ENCODE assay signal across 9 mouse cellular contexts in the genomic region with DNA sequence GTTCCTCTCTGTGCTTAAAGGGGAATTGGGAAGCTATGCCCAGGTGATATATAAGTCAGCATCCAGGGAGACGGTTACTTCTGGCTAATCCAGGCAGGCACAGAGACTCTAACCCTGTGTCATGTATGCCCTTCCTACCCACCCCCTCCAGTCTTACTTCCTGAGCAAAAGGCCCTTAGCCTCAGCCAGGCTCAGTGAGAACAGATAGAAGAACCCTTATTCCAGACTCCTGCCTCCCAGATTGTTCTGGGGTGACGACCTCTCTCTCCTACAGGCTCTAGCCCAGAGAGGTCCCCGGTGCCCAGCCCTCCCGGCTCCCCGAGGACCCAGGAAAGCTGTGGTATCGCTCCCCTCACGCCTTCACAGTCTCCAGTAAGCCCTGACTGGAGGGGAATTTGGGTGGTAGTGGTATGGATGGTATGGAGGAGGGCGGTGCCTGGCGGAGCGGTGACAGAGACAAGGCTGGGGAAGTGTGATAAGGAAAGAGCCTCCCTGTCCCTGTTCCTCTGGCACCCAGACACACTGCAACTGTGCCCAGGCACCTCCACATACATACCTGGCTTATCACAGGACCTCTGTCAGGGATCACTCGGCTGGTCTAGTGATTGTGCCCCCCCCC. TPM values are rescaled to one million over a fixed set of nuclear protein-coding genes. Genes with fewer than 3 reads are reported as not detected.
DNase-seq lines count a peak whose midpoint lies in the region; ATAC-seq and TF ChIP-seq lines count a peak whose summit lies in the region.
"Had no signal": no experiment of that assay in that cellular context is flagged by ENCODE, and none has a peak within 500 bp of the region (broad histone marks: within the 10 kb centered on the region; RNA-seq: fewer than 3 reads in every experiment).

No protein-coding gene starts in this region.

- no peaks in the 10 kb centered on the region for H3K9me3 ChIP-seq in MEL (replicated peaks; ENCODE audit: insufficient read depth, low read length)
- H3K9me3 ChIP-seq in heart, embryonic 14.5 days (ENCODE audit: control insufficient read depth, low read length), result no peaks in the 10 kb centered on the region
- no peaks in the 10 kb centered on the region for H3K9me3 ChIP-seq in liver, embryonic 15.5 days (replicated peaks)
- no peaks in the 10 kb centered on the region for H3K9me3 ChIP-seq in hindbrain, embryonic 13.5 days

- ATAC-seq in heart, embryonic 14.5 days (ENCODE audit: insufficient number of reproducible peaks, insufficient read depth, low FRiP score, low read depth), result peak; percentile 72
- ATAC-seq in liver, embryonic 15.5 days (ENCODE audit: insufficient read depth), result peak; percentile 100
- no peak for ATAC-seq in hindbrain, embryonic 13.5 days (ENCODE audit: low FRiP score)

- peaks cover 0 to 7% of the 10 kb centered on the region in 2 experiments; a peak in 2 of 4 replicates for H3K36me3 ChIP-seq in MEL (ENCODE audit: control insufficient read depth in 1 of 2, insufficient read depth in 2 of 2, low read length in 2 of 2)
- peaks cover 13% of the 10 kb centered on the region for H3K36me3 ChIP-seq in heart, embryonic 14.5 days (ENCODE audit: control insufficient read depth, insufficient read depth, low read length)
- H3K36me3 ChIP-seq in liver, embryonic 15.5 days (replicated peaks), result no peaks in the 10 kb centered on the region
- H3K36me3 ChIP-seq in hindbrain, embryonic 13.5 days, result no peaks in the 10 kb centered on the region

- H3K27ac ChIP-seq in MEL (ENCODE audit: control insufficient read depth, low read depth, low read length), result peak overlapping the region; percentile 10; the same call in 1 of the 2 replicates
- H3K27ac ChIP-seq in heart, embryonic 14.5 days (replicated peaks in 1 of 2; ENCODE audit: control insufficient read depth in 1 of 2, insufficient read depth in 1 of 2, low read depth in 2 of 2, low read length in 2 of 2), result peak overlapping the region; percentile 45 to 59
- H3K27ac ChIP-seq in liver, embryonic 15.5 days (replicated peaks), result peak overlapping the region; percentile 98
- no peak overlapping the region for H3K27ac ChIP-seq in hindbrain, embryonic 13.5 days

- TF ChIP-seq RAD21 in MEL (IDR thresholded peaks at IDR 0.05; ENCODE audit: low read depth, low read length), result no peak

- peaks cover 10 to 17% of the 10 kb centered on the region in 2 experiments for H3K4me1 ChIP-seq in MEL (ENCODE audit: control insufficient read depth in 1 of 2, insufficient read depth in 2 of 2, low read length in 2 of 2)
- peaks cover 34 to 38% of the 10 kb centered on the region in 2 experiments for H3K4me1 ChIP-seq in heart, embryonic 14.5 days (ENCODE audit: control insufficient read depth in 2 of 2, insufficient read depth in 2 of 2, low read length in 2 of 2)
- H3K4me1 ChIP-seq in liver, embryonic 15.5 days (replicated peaks), result peaks cover 78% of the 10 kb centered on the region
- H3K4me1 ChIP-seq in hindbrain, embryonic 13.5 days (replicated peaks), result no peaks in the 10 kb centered on the region

- TF ChIP-seq EP300 in MEL (IDR thresholded peaks at IDR 0.05; ENCODE audit: low read depth in 1 of 2, low read length in 2 of 2), result peak; percentile 83 to 84

- H3K79me2 ChIP-seq in MEL (ENCODE audit: control insufficient read depth, insufficient read depth, low read length, poor library complexity), result no peaks in the 10 kb centered on the region

- peak overlapping the region; percentile 40 for H3K4me2 ChIP-seq in heart, embryonic 14.5 days (ENCODE audit: low read length)
- H3K4me2 ChIP-seq in liver, embryonic 15.5 days, result peak overlapping the region; percentile 72
- H3K4me2 ChIP-seq in hindbrain, embryonic 13.5 days, result no peak overlapping the region

- no peak for TF ChIP-seq POLR2A in MEL (IDR thresholded peaks at IDR 0.05; ENCODE audit: control insufficient read depth in 1 of 2, insufficient read depth in 1 of 2, low read depth in 1 of 2, low read length in 2 of 2, poor library complexity in 1 of 2)

- WGBS in heart, embryonic 14.5 days, result 7% methylated on average over 11 of the region's 11 CpGs
- 11% methylated on average over 11 of the region's 11 CpGs for WGBS in liver, embryonic 15.5 days (ENCODE audit: insufficient replicate concordance)
- 86% methylated on average over 11 of the region's 11 CpGs for WGBS in hindbrain, embryonic 13.5 days

- no peak overlapping the region for H3K4me3 ChIP-seq in MEL (ENCODE audit: control insufficient read depth in 1 of 2, insufficient read depth in 1 of 2, low read depth in 2 of 2, low read length in 2 of 2)
- no peak overlapping the region for H3K4me3 ChIP-seq in heart, embryonic 14.5 days (ENCODE audit: control insufficient read depth in 1 of 2, insufficient read depth in 1 of 2, low read depth in 1 of 2, low read length in 2 of 2)
- H3K4me3 ChIP-seq in liver, embryonic 15.5 days (replicated peaks), result peak overlapping the region; percentile 14
- H3K4me3 ChIP-seq in hindbrain, embryonic 13.5 days, result no peak overlapping the region

- no peaks in the 10 kb centered on the region for H3K27me3 ChIP-seq in MEL (ENCODE audit: control insufficient read depth in 1 of 2, insufficient read depth in 2 of 2, low read length in 2 of 2)
- no peaks in the 10 kb centered on the region for H3K27me3 ChIP-seq in heart, embryonic 14.5 days (ENCODE audit: control insufficient read depth, insufficient read depth, low read length)
- H3K27me3 ChIP-seq in liver, embryonic 15.5 days, result no peaks in the 10 kb centered on the region
- no peaks in the 10 kb centered on the region for H3K27me3 ChIP-seq in hindbrain, embryonic 13.5 days

- TF ChIP-seq CTCF in MEL (IDR thresholded peaks at IDR 0.05 in 2 of 3, conservative IDR thresholded peaks at IDR 0.05 in 1 of 3; ENCODE audit: control insufficient read depth in 1 of 3, insufficient read depth in 1 of 3, low read depth in 2 of 3, low read length in 3 of 3, poor library complexity in 1 of 3, severe bottlenecking in 1 of 3), result no peak

- peak; percentile 3 for DNase-seq in gastrocnemius, postnatal 10 days
- DNase-seq in gastrocnemius, postnatal 4 days (ENCODE audit: low spot score in 2 of 2), result no peak
- DNase-seq in MEL (ENCODE audit: low read depth, low spot score), result peak; percentile 80
- DNase-seq in thymus, postnatal 0 days (ENCODE audit: low spot score), result no peak
- no peak for DNase-seq in ovary, adult 18-20 months (ENCODE audit: low spot score)

- H3K9ac ChIP-seq in MEL (ENCODE audit: control insufficient read depth, low read depth, low read length, poor library complexity, severe bottlenecking), result peak overlapping the region; percentile 15; the same call in 1 of the 2 replicates
- peak overlapping the region; percentile 1 for H3K9ac ChIP-seq in heart, embryonic 14.5 days (ENCODE audit: low read length)
- peak overlapping the region; percentile 67 for H3K9ac ChIP-seq in liver, embryonic 15.5 days
- H3K9ac ChIP-seq in hindbrain, embryonic 13.5 days, result no peak overlapping the region

RNA-seq across cellular contexts. Expression of gene Gm11037, which starts 2.3 kb away (rescaled TPM):
- not detected for total RNA-seq in gastrocnemius, postnatal 10 days (2021)
- total RNA-seq in gastrocnemius, postnatal 4 days (2021), result not detected
- total RNA-seq in MEL (2012; rRNA removed), result not detected in 2 replicates
- polyA plus RNA-seq in MEL (2012; ENCODE audit: insufficient read depth in 1 of 2, insufficient read length in 2 of 2, low read depth in 1 of 2, low replicate concordance in 2 of 2, missing spikeins in 1 of 2), result not detected
- polyA plus RNA-seq in heart, embryonic 14.5 days (2014; fragmentation: Nextera tagmentation; extraction: Ambion mirVana), result not detected in 2 replicates
- polyA plus RNA-seq in liver, embryonic 15.5 days (2015; fragmentation: Nextera tagmentation; extraction: Ambion mirVana), result not detected in 2 replicates
- not detected in 2 replicates for polyA plus RNA-seq in thymus, postnatal 0 days (2015; fragmentation: Nextera tagmentation; extraction: Ambion mirVana)
- polyA plus RNA-seq in hindbrain, embryonic 13.5 days (2015; fragmentation: Nextera tagmentation; extraction: Ambion mirVana), result not detected in 2 replicates
- polyA plus RNA-seq: brain, embryonic 14.5 days had no signal

RNA-seq across cellular contexts. Expression of gene Hspa12b, which starts 8.6 kb away (rescaled TPM):
- total RNA-seq in gastrocnemius, postnatal 10 days (2021), result 10 to 100 TPM; 18.3 to 25.0 TPM
- total RNA-seq in gastrocnemius, postnatal 4 days (2021), result 10 to 100 TPM; 30.6 to 32.6 TPM
- 0.04 and 0.07 TPM in 2 replicates for total RNA-seq in MEL (2012; rRNA removed)
- 1 to 10 TPM in 1 of 2 experiments, not detected in 1; 1.2 TPM for polyA plus RNA-seq in MEL (2012; ENCODE audit: insufficient read depth in 1 of 2, insufficient read length in 2 of 2, low read depth in 1 of 2, low replicate concordance in 2 of 2, missing spikeins in 1 of 2)
- 5.8 and 6.3 TPM in 2 replicates for polyA plus RNA-seq in heart, embryonic 14.5 days (2014; fragmentation: Nextera tagmentation; extraction: Ambion mirVana)
- polyA plus RNA-seq in liver, embryonic 15.5 days (2015; fragmentation: Nextera tagmentation; extraction: Ambion mirVana), result 1.8 and 1.9 TPM in 2 replicates
- polyA plus RNA-seq in thymus, postnatal 0 days (2015; fragmentation: Nextera tagmentation; extraction: Ambion mirVana), result 1.7 and 2.3 TPM in 2 replicates
- polyA plus RNA-seq in hindbrain, embryonic 13.5 days (2015; fragmentation: Nextera tagmentation; extraction: Ambion mirVana), result 3.9 and 4.6 TPM in 2 replicates

RNA-seq across cellular contexts. Expression of gene 1700037H04Rik, which starts 24.3 kb away (rescaled TPM):
- total RNA-seq in gastrocnemius, postnatal 10 days (2021), result 1 to 10 TPM; 7.2 to 9.3 TPM
- 10 to 100 TPM; 11.7 to 14.5 TPM for total RNA-seq in gastrocnemius, postnatal 4 days (2021)
- 38.2 and 45.5 TPM in 2 replicates for total RNA-seq in MEL (2012; rRNA removed)
- 10 to 100 TPM in 1 of 2 experiments, not detected in 1; 72.6 TPM for polyA plus RNA-seq in MEL (2012; ENCODE audit: insufficient read depth in 1 of 2, insufficient read length in 2 of 2, low read depth in 1 of 2, low replicate concordance in 2 of 2, missing spikeins in 1 of 2)
- 71.0 and 80.3 TPM in 2 replicates for polyA plus RNA-seq in heart, embryonic 14.5 days (2014; fragmentation: Nextera tagmentation; extraction: Ambion mirVana)
- 135 and 147 TPM in 2 replicates for polyA plus RNA-seq in liver, embryonic 15.5 days (2015; fragmentation: Nextera tagmentation; extraction: Ambion mirVana)
- 47.8 and 50.6 TPM in 2 replicates for polyA plus RNA-seq in thymus, postnatal 0 days (2015; fragmentation: Nextera tagmentation; extraction: Ambion mirVana)
- 94.3 and 94.6 TPM in 2 replicates for polyA plus RNA-seq in hindbrain, embryonic 13.5 days (2015; fragmentation: Nextera tagmentation; extraction: Ambion mirVana)

RNA-seq across cellular contexts. Expression of gene Cenpb, which starts 44.2 kb away (rescaled TPM):
- total RNA-seq in gastrocnemius, postnatal 10 days (2021), result 10 to 100 TPM; 58.4 to 59.5 TPM
- total RNA-seq in gastrocnemius, postnatal 4 days (2021), result 10 to 100 TPM; 63.8 to 70.1 TPM
- total RNA-seq in MEL (2012; rRNA removed), result 16.1 and 24.3 TPM in 2 replicates
- polyA plus RNA-seq in MEL (2012; ENCODE audit: insufficient read depth in 1 of 2, insufficient read length in 2 of 2, low read depth in 1 of 2, low replicate concordance in 2 of 2, missing spikeins in 1 of 2), result 10 to 100 TPM in 1 of 2 experiments, not detected in 1; 34.9 TPM
- polyA plus RNA-seq in heart, embryonic 14.5 days (2014; fragmentation: Nextera tagmentation; extraction: Ambion mirVana), result 6.2 and 7.0 TPM in 2 replicates
- polyA plus RNA-seq in liver, embryonic 15.5 days (2015; fragmentation: Nextera tagmentation; extraction: Ambion mirVana), result 4.1 and 5.4 TPM in 2 replicates
- polyA plus RNA-seq in thymus, postnatal 0 days (2015; fragmentation: Nextera tagmentation; extraction: Ambion mirVana), result 5.2 and 7.8 TPM in 2 replicates
- 13.3 and 13.4 TPM in 2 replicates for polyA plus RNA-seq in hindbrain, embryonic 13.5 days (2015; fragmentation: Nextera tagmentation; extraction: Ambion mirVana)

RNA-seq across cellular contexts. Expression of gene Siglec1, which starts 49.1 kb away (rescaled TPM):
- 1 to 10 TPM; 1.2 to 1.4 TPM for total RNA-seq in gastrocnemius, postnatal 10 days (2021)
- 1 to 10 TPM; 2.5 to 2.9 TPM for total RNA-seq in gastrocnemius, postnatal 4 days (2021)
- 0.04 TPM in 1 of 2 replicates, not detected in the other for total RNA-seq in MEL (2012; rRNA removed)
- polyA plus RNA-seq in MEL (2012; ENCODE audit: insufficient read depth in 1 of 2, insufficient read length in 2 of 2, low read depth in 1 of 2, low replicate concordance in 2 of 2, missing spikeins in 1 of 2), result under 1 TPM in 1 of 2 experiments, not detected in 1; 0.07 TPM
- polyA plus RNA-seq in heart, embryonic 14.5 days (2014; fragmentation: Nextera tagmentation; extraction: Ambion mirVana), result 0.54 and 0.63 TPM in 2 replicates
- polyA plus RNA-seq in liver, embryonic 15.5 days (2015; fragmentation: Nextera tagmentation; extraction: Ambion mirVana), result 1.5 and 1.7 TPM in 2 replicates
- polyA plus RNA-seq in thymus, postnatal 0 days (2015; fragmentation: Nextera tagmentation; extraction: Ambion mirVana), result 0.56 and 0.63 TPM in 2 replicates
- 0.18 and 0.23 TPM in 2 replicates for polyA plus RNA-seq in hindbrain, embryonic 13.5 days (2015; fragmentation: Nextera tagmentation; extraction: Ambion mirVana)

Comparison
In these comparisons a context has a peak if more than half of its experiments do, and no peak if none do; other contexts are left out.
1. DNase-seq: peak in gastrocnemius, postnatal 10 days (single experiment) and MEL (single experiment); none in gastrocnemius, postnatal 4 days (0 of 2), thymus, postnatal 0 days (single experiment) and ovary, adult 18-20 months (single experiment).